Mouse (Mus musculus): ENCODE measurements around the gene Itga2. TPM values are rescaled to one million over a fixed set of nuclear protein-coding genes. Genes with fewer than 3 reads are reported as not detected.

Gene Itga2
- total RNA-seq, 1 experiment, result 0.31 TPM

DNA sequence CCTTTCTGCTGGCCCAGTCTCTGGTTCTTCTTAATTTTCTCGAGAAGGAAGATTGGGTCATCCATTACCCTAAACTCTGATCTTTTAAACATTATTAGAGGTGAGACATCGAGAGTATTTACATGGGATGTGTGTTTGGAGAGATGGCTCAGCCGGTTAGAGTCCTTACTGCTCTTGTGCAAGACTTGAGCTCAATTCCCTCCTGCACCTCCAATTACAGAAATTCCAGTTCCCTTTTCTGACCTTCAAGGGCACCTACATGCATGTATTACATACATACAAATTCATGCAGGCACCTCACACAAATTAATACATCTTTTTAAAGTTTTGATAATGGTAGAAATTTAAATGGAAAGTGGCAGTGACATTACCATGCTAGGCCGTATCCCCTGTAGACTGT is 91.4 kb downstream of the Itga2 start:
- H3K4me1 ChIP-seq (ENCODE audit: control insufficient read depth in 2 of 2, insufficient read depth in 2 of 2, low read length in 2 of 2, poor library complexity in 1 of 2), result no peaks in the 10 kb centered on the region
- in situ Hi-C loops (cut with MboI; ENCODE audit: low sequenced_read_pairs in 2 of 2, unreplicated experiment in 2 of 2), result loop anchor here in 1 of 2 experiments (25.0 kb wide), 1 partner anchor 122 kb away; no protein-coding TSS in a partner anchor
- TF ChIP-seq CHD2 (IDR thresholded peaks at IDR 0.05; ENCODE audit: low read depth, low read length) (no peak), ZNF384 (IDR thresholded peaks at IDR 0.05; ENCODE audit: low read depth, low read length) (no peak), ZC3H11A (IDR thresholded peaks at IDR 0.05; ENCODE audit: borderline replicate concordance, low read depth, low read length) (no peak), HCFC1 (IDR thresholded peaks at IDR 0.05; ENCODE audit: borderline replicate concordance, insufficient read depth, low read length) (no peak), MAFK (IDR thresholded peaks at IDR 0.05; ENCODE audit: insufficient read depth, low read depth, low read length) (no peak)
- H3K36me3 ChIP-seq (ENCODE audit: control insufficient read depth, insufficient read depth, low read length, poor library complexity, severe bottlenecking), result no peaks in the 10 kb centered on the region
- no peak for DNase-seq (ENCODE audit: low read depth, low spot score)
- H3K9ac ChIP-seq (ENCODE audit: insufficient read depth, low read depth, low read length, poor library complexity, severe bottlenecking), result no peak overlapping the region
- H3K4me3 ChIP-seq (ENCODE audit: insufficient read depth in 1 of 2, low read depth in 1 of 2, low read length in 2 of 2, poor library complexity in 1 of 2, severe bottlenecking in 1 of 2), result no peak overlapping the region
- H3K27ac ChIP-seq (ENCODE audit: insufficient read depth, low read depth, low read length, poor library complexity, severe bottlenecking), result no peak overlapping the region
- H3K9me3 ChIP-seq (ENCODE audit: control insufficient read depth, insufficient read depth, low read depth, low read length), result no peaks in the 10 kb centered on the region

DNA sequence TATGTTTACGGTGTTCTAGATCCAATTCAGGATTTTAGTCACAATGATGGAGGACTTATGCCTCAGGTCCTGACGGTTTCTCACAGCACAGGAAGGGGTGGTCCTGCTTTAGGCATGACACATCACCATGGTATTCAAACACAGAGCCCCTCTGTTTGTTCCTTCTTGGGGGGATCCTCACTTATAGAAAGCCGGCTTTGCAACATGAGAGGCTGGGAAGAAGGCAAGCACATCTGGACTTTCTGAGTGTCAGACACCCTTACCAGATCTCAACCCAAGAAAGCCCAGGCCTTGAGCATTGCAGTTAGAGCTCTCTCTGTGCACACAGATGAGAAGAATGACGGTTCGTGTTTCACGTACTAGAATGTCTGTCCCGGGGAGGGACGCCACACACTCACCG is 92.8 kb downstream of the Itga2 start:
- DNase-seq (ENCODE audit: low read depth, low spot score), result no peak
- Histone ChIP-seq H3K4me3 (ENCODE audit: insufficient read depth in 1 of 2, low read depth in 1 of 2, low read length in 2 of 2, poor library complexity in 1 of 2, severe bottlenecking in 1 of 2) (no peak overlapping the region), H3K9ac (ENCODE audit: insufficient read depth, low read depth, low read length, poor library complexity, severe bottlenecking) (no peak overlapping the region), H3K4me1 (ENCODE audit: control insufficient read depth in 2 of 2, insufficient read depth in 2 of 2, low read length in 2 of 2, poor library complexity in 1 of 2) (no peaks in the 10 kb centered on the region), H3K9me3 (ENCODE audit: control insufficient read depth, insufficient read depth, low read depth, low read length) (no peaks in the 10 kb centered on the region), H3K36me3 (ENCODE audit: control insufficient read depth, insufficient read depth, low read length, poor library complexity, severe bottlenecking) (no peaks in the 10 kb centered on the region), H3K27ac (ENCODE audit: insufficient read depth, low read depth, low read length, poor library complexity, severe bottlenecking) (no peak overlapping the region)
- TF ChIP-seq ZC3H11A (IDR thresholded peaks at IDR 0.05; ENCODE audit: borderline replicate concordance, low read depth, low read length) (no peak), ZNF384 (IDR thresholded peaks at IDR 0.05; ENCODE audit: low read depth, low read length) (no peak), MAFK (IDR thresholded peaks at IDR 0.05; ENCODE audit: insufficient read depth, low read depth, low read length) (no peak), HCFC1 (IDR thresholded peaks at IDR 0.05; ENCODE audit: borderline replicate concordance, insufficient read depth, low read length) (no peak), CHD2 (IDR thresholded peaks at IDR 0.05; ENCODE audit: low read depth, low read length) (no peak)
- in situ Hi-C loops (cut with MboI; ENCODE audit: low sequenced_read_pairs in 2 of 2, unreplicated experiment in 2 of 2), result loop anchor here (10.0 to 25.0 kb wide), 2 partner anchors 123 to 126 kb away; no protein-coding TSS in a partner anchor

DNA sequence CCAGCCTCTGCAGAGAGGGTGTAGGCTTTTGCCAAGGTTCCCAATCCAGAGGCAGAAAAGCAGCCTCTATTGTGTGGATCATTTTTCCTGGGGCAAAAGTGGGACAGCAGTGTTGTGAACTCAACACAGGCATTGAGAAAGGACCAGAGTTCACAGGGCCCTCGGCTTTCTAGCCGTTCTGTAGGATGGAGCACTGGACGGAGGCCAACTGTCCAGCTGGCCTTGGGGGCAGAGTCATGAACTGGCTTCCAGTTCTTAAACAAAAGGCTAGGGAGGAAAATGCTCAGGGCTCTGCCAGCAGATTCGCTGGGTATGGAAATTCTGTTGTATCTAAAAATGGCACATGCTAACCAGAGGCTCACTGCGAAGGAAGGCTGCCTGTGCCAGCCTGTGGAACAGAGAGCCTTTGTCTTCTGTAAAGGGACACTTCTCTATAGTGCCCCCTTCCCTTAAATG is 93.3 kb downstream of the Itga2 start:
- Histone ChIP-seq H3K9ac (ENCODE audit: insufficient read depth, low read depth, low read length, poor library complexity, severe bottlenecking) (no peak overlapping the region), H3K4me1 (ENCODE audit: control insufficient read depth in 2 of 2, insufficient read depth in 2 of 2, low read length in 2 of 2, poor library complexity in 1 of 2) (no peaks in the 10 kb centered on the region), H3K36me3 (ENCODE audit: control insufficient read depth, insufficient read depth, low read length, poor library complexity, severe bottlenecking) (no peaks in the 10 kb centered on the region), H3K9me3 (ENCODE audit: control insufficient read depth, insufficient read depth, low read depth, low read length) (no peaks in the 10 kb centered on the region), H3K27ac (ENCODE audit: insufficient read depth, low read depth, low read length, poor library complexity, severe bottlenecking) (no peak overlapping the region), H3K4me3 (ENCODE audit: insufficient read depth in 1 of 2, low read depth in 1 of 2, low read length in 2 of 2, poor library complexity in 1 of 2, severe bottlenecking in 1 of 2) (no peak overlapping the region)
- TF ChIP-seq HCFC1 (IDR thresholded peaks at IDR 0.05; ENCODE audit: borderline replicate concordance, insufficient read depth, low read length) (no peak), CHD2 (IDR thresholded peaks at IDR 0.05; ENCODE audit: low read depth, low read length) (no peak), MAFK (IDR thresholded peaks at IDR 0.05; ENCODE audit: insufficient read depth, low read depth, low read length) (no peak), ZNF384 (IDR thresholded peaks at IDR 0.05; ENCODE audit: low read depth, low read length) (no peak), ZC3H11A (IDR thresholded peaks at IDR 0.05; ENCODE audit: borderline replicate concordance, low read depth, low read length) (no peak)
- in situ Hi-C loops (cut with MboI; ENCODE audit: low sequenced_read_pairs in 2 of 2, unreplicated experiment in 2 of 2), result loop anchor here (10.0 to 25.0 kb wide), 2 partner anchors 124 to 126 kb away; no protein-coding TSS in a partner anchor
- DNase-seq (ENCODE audit: low read depth, low spot score), result no peak

DNA sequence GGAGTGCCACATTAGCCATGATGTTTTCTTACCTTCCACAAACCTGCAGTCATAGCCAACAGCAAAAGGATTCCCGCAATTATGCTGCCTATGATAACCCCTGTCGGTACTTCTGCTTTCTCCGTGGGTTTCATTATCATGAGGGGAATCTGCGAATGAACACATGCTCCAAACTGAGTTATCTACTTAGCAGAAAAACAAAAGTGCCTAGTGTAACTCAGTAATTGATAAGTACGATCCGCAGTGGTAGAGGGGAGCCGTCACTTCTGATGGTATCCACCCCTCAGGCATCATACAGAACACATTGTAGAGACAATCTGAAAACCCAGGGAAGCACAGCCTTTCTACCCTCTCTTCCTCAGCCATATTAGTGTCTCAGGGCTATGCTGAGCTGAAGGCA is 94.8 kb downstream of the Itga2 start:
- Histone ChIP-seq H3K4me3 (ENCODE audit: insufficient read depth in 1 of 2, low read depth in 1 of 2, low read length in 2 of 2, poor library complexity in 1 of 2, severe bottlenecking in 1 of 2) (no peak overlapping the region), H3K36me3 (ENCODE audit: control insufficient read depth, insufficient read depth, low read length, poor library complexity, severe bottlenecking) (no peaks in the 10 kb centered on the region), H3K4me1 (ENCODE audit: control insufficient read depth in 2 of 2, insufficient read depth in 2 of 2, low read length in 2 of 2, poor library complexity in 1 of 2) (no peaks in the 10 kb centered on the region), H3K27ac (ENCODE audit: insufficient read depth, low read depth, low read length, poor library complexity, severe bottlenecking) (no peak overlapping the region), H3K9me3 (ENCODE audit: control insufficient read depth, insufficient read depth, low read depth, low read length) (no peaks in the 10 kb centered on the region), H3K9ac (ENCODE audit: insufficient read depth, low read depth, low read length, poor library complexity, severe bottlenecking) (no peak overlapping the region)
- DNase-seq (ENCODE audit: low read depth, low spot score), result no peak
- in situ Hi-C loops (cut with MboI; ENCODE audit: low sequenced_read_pairs in 2 of 2, unreplicated experiment in 2 of 2), result loop anchor here (10.0 to 25.0 kb wide), 2 partner anchors 125 to 128 kb away; no protein-coding TSS in a partner anchor
- TF ChIP-seq HCFC1 (IDR thresholded peaks at IDR 0.05; ENCODE audit: borderline replicate concordance, insufficient read depth, low read length) (no peak), MAFK (IDR thresholded peaks at IDR 0.05; ENCODE audit: insufficient read depth, low read depth, low read length) (no peak), CHD2 (IDR thresholded peaks at IDR 0.05; ENCODE audit: low read depth, low read length) (no peak), ZC3H11A (IDR thresholded peaks at IDR 0.05; ENCODE audit: borderline replicate concordance, low read depth, low read length) (no peak), ZNF384 (IDR thresholded peaks at IDR 0.05; ENCODE audit: low read depth, low read length) (no peak)

All from ES-E14 (cell line).